Mouse (Mus musculus) cerebellum, adult 2 months (tissue): ENCODE measurements around the gene Lrrc1. TPM values are rescaled to one million over a fixed set of nuclear protein-coding genes. Genes with fewer than 3 reads are reported as not detected.

ENCODE experiments used
- DNase-seq, 2 experiments: peaks; one replicate each; pipeline ENCODE4 v3.0.0; 2021
- H3K27ac ChIP-seq: fragments of 200-500 bp; 2 replicates; pipeline ENCODE4 v1.5.1; 2012; ENCODE audit warnings: low read length, control low read depth, inconsistent platforms; ENCODE audit not compliant: insufficient read depth
- H3K27me3 ChIP-seq: fragments of 200-500 bp; 2 replicates; pipeline ENCODE4 v1.6.1; 2012; ENCODE audit warnings: inconsistent platforms, mild to moderate bottlenecking, low read length, moderate library complexity; ENCODE audit not compliant: control insufficient read depth, insufficient read depth
- H3K4me1 ChIP-seq: fragments of 200-500 bp; 2 replicates; pipeline ENCODE4 v1.6.1; 2011; ENCODE audit warnings: low read length; ENCODE audit not compliant: control insufficient read depth, insufficient read depth
- H3K4me3 ChIP-seq: fragments of 200-500 bp; replicated peaks from 2 replicates; pipeline ENCODE3; 2011; ENCODE audit warnings: mild to moderate bottlenecking, low read depth, low read length, control low read depth; ENCODE audit not compliant: insufficient read depth
- CTCF ChIP-seq: fragments of 200-500 bp; IDR thresholded peaks from 2 replicates; pipeline ENCODE4 v1.5.1; 2011; ENCODE audit warnings: low read depth, mild to moderate bottlenecking, control low read depth, low read length, moderate library complexity, borderline replicate concordance; ENCODE audit not compliant: insufficient read depth
- POLR2A ChIP-seq: fragments of 200-500 bp; IDR thresholded peaks from 2 replicates; pipeline ENCODE4 v1.6.1; 2011; ENCODE audit warnings: low read length, control low read depth, borderline replicate concordance; ENCODE audit not compliant: insufficient read depth
- WGBS: fragments of 180-500 bp; shearing (Covaris S2); methylation state at CpG from one replicate; pipeline ENCODE4 v1.1.7; 2018; 5-methylcytosine and 5-hydroxymethylcytosine counted together
- polyA plus RNA-seq: library from polyadenylated mRNA; depleted of rRNA; stranded (reverse); fragments of >200 nt; gene quantifications from 2 replicates; pipeline ENCODE4 v1.2.3, GENCODE M21; 2012

Lrrc1 gene
- polyA plus RNA-seq, 1 experiment: 28.8 TPM

GRCm38 (mm10) chr9:77463861-77464260, 80.8 kb downstream of the Lrrc1 start:
- Histone ChIP-seq H3K27me3 (no peaks in the 10 kb centered on the region), H3K27ac (no peak overlapping the region), H3K4me3 (no peak overlapping the region), H3K4me1 (no peaks in the 10 kb centered on the region)
- TF ChIP-seq CTCF (no peak), POLR2A (no peak)
- DNase-seq: no peak
- WGBS: 96% methylated on average over 7 of the region's 7 CpGs

GRCm38 (mm10) chr9:77463195-77463594, 81.5 kb downstream of the Lrrc1 start:
- TF ChIP-seq POLR2A: no peak
- no peak for TF ChIP-seq CTCF
- WGBS: 74% methylated on average over 4 of the region's 4 CpGs

GRCm38 (mm10) chr9:77461371-77461915, 83.2 kb downstream of the Lrrc1 start:
- no peak for TF ChIP-seq CTCF
- no peak for TF ChIP-seq POLR2A
- WGBS: 72% methylated on average over 9 of the region's 9 CpGs
- Histone ChIP-seq H3K4me1 (no peaks in the 10 kb centered on the region), H3K27ac (no peak overlapping the region), H3K27me3 (no peaks in the 10 kb centered on the region), H3K4me3 (no peak overlapping the region)
- no peak for DNase-seq

More at GRCm38 (mm10) chr9:77463195-77463594, 81.5 kb downstream of the Lrrc1 start:
- H3K4me1 ChIP-seq: no peaks in the 10 kb centered on the region
- no peak overlapping the region for H3K4me3 ChIP-seq
- no peaks in the 10 kb centered on the region for H3K27me3 ChIP-seq
- H3K27ac ChIP-seq: no peak overlapping the region
- no peak for DNase-seq

DNA sequence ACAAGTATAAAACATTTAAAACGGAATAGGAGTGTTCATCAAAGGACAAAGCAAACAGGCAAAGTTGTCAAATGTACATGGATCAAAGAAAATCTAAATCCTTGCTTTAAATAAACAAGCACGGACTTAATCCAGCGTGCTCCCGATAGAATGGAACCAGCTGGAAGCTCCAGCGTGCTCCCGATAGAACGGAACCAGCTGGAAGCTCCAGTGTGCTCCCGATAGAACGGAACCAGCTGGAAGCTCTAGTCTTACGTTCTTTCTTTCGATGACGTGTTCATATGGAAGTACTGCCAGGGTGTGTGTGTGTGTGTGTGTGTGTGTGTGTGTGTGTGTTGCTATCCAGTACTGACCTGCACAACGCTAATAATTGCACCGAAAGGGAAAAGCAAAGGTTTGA, 84.3 kb downstream of the Lrrc1 start:
- H3K4me1 ChIP-seq: no peaks in the 10 kb centered on the region
- H3K27me3 ChIP-seq: no peaks in the 10 kb centered on the region
- 91% methylated on average over 14 of the region's 14 CpGs for WGBS
- no peak overlapping the region for H3K4me3 ChIP-seq
- no peak for DNase-seq
- H3K27ac ChIP-seq: no peak overlapping the region
- no peak for TF ChIP-seq POLR2A
- no peak for TF ChIP-seq CTCF

DNA sequence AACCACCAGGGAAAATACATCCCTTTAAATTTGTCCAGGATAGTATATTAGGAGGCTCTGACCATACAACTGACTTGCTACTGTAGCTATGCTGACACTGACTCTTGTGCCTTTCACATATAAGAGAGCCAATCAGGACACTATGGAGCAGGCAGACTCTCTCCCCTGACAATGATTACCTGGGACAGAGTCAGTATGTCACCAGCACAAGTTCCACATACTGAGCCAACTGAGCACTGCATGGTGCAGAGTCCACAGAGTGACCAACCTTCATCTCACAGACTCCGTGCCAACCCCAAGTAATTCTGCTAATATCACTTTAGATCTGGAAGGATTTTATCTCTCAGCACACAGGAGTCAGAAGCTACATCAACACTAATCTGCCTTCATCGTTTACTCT, 85.3 kb downstream of the Lrrc1 start:
- no peaks in the 10 kb centered on the region for H3K27me3 ChIP-seq
- 66% methylated on average over 2 of the region's 2 CpGs for WGBS

DNA sequence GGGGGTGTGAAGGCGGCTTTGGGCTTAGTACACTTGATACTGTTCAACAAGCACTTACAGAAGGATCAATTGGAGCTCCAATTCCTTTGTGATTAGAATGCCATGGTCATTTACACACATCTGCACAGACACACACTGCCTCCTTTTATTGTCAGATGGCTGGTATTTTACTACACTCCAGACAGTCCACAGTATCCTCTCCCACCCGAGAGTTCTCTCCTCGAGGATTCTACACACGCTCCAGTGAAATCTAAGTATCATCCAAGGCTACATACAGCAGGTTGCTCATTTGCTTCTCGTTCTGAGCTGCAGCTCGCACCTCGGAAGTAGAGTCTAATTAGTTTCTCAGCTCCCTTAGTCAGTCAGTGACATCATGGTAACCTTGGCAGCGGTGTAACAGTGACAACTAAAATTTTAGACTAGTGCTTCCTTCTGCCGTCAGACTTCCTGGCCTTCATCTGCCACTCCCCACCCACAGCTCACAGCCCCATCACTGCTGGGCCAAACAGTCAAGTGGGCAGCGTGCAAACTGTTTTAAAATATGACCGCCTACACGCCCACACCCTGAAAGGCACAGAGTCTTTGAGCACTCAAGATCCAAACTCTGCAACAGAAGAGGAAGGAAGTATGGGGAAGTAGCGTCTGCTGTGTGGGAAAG, 88.4 kb downstream of the Lrrc1 start:
- Histone ChIP-seq H3K4me3 (no peak overlapping the region), H3K27me3 (no peaks in the 10 kb centered on the region), H3K27ac (no peak overlapping the region), H3K4me1 (no peaks in the 10 kb centered on the region)
- 76% methylated on average over 13 of the region's 13 CpGs for WGBS
- TF ChIP-seq CTCF: no peak
- TF ChIP-seq POLR2A: no peak
- no peak for DNase-seq

More for the DNA sequence above, 85.3 kb downstream of the Lrrc1 start:
- Histone ChIP-seq H3K4me1 (no peaks in the 10 kb centered on the region), H3K27ac (no peak overlapping the region), H3K4me3 (no peak overlapping the region)
- no peak for TF ChIP-seq POLR2A
- TF ChIP-seq CTCF: no peak
- DNase-seq: no peak

GRCm38 (mm10) chr9:77455439-77456168, 89.1 kb downstream of the Lrrc1 start:
- Histone ChIP-seq H3K27ac (no peak overlapping the region), H3K27me3 (no peaks in the 10 kb centered on the region), H3K4me1 (no peaks in the 10 kb centered on the region), H3K4me3 (no peak overlapping the region)
- TF ChIP-seq CTCF (no peak), POLR2A (no peak)
- DNase-seq: no peak
- 64% methylated on average over 19 of the region's 19 CpGs for WGBS

GRCm38 (mm10) chr9:77452046-77452807, 92.4 kb downstream of the Lrrc1 start:
- Histone ChIP-seq H3K4me3 (no peak overlapping the region), H3K27me3 (no peaks in the 10 kb centered on the region), H3K4me1 (no peaks in the 10 kb centered on the region), H3K27ac (no peak overlapping the region)
- WGBS: 85% methylated on average over 12 of the region's 12 CpGs
- TF ChIP-seq POLR2A: no peak
- DNase-seq: no peak
